In genomic region chr5:124284330-124284729, GRCm38 (mm10) we compare ENCODE assay signal across 9 mouse cellular contexts. TPM values are rescaled to one million over a fixed set of nuclear protein-coding genes. Genes with fewer than 3 reads are reported as not detected.
A peak's percentile ranks its signal among the peaks of the same experiment; 100 is the strongest.
DNase-seq lines count a peak whose midpoint lies in the region; ATAC-seq and TF ChIP-seq lines count a peak whose summit lies in the region.
"Had no signal": no experiment of that assay in that cellular context is flagged by ENCODE, and none has a peak within 500 bp of the region (broad histone marks: within the 10 kb centered on the region; RNA-seq: fewer than 3 reads in every experiment).

No protein-coding gene starts in this region.

- H3K36me3 ChIP-seq in hindbrain, postnatal 0 days (ENCODE audit: insufficient read depth, low read length): peaks cover 45% of the 10 kb centered on the region
- peaks cover 73% of the 10 kb centered on the region for H3K36me3 ChIP-seq in hindbrain, embryonic 12.5 days

- H3K4me1 ChIP-seq in hindbrain, postnatal 0 days (ENCODE audit: insufficient read depth, low read length): no peaks in the 10 kb centered on the region
- no peaks in the 10 kb centered on the region for H3K4me1 ChIP-seq in hindbrain, embryonic 12.5 days
- H3K4me1 ChIP-seq: limb, embryonic 12.5 days had no signal

- peak; percentile 50 for TF ChIP-seq CTCF in hindbrain, postnatal 0 days (IDR thresholded peaks at IDR 0.05; ENCODE audit: low read depth)

- WGBS in hindbrain, postnatal 0 days: 76% methylated on average over 3 of the region's 3 CpGs
- 76% methylated on average over 3 of the region's 3 CpGs for WGBS in hindbrain, embryonic 12.5 days

- no peak for ATAC-seq in CD4-positive, CD25-positive, alpha-beta regulatory T cell, adult 4 months
- no peak for ATAC-seq in hindbrain, postnatal 0 days
- no peak for ATAC-seq in hindbrain, embryonic 12.5 days (ENCODE audit: low FRiP score)

- H3K27ac ChIP-seq in hindbrain, postnatal 0 days: no peak overlapping the region
- no peak overlapping the region for H3K27ac ChIP-seq in hindbrain, embryonic 12.5 days
- H3K27ac ChIP-seq: limb, embryonic 12.5 days had no signal

- no peaks in the 10 kb centered on the region for H3K9me3 ChIP-seq in hindbrain, postnatal 0 days (ENCODE audit: low read length)
- no peaks in the 10 kb centered on the region for H3K9me3 ChIP-seq in hindbrain, embryonic 12.5 days (replicated peaks)

- H3K9ac ChIP-seq in hindbrain, postnatal 0 days (replicated peaks; ENCODE audit: low read length): no peak overlapping the region
- H3K9ac ChIP-seq in hindbrain, embryonic 12.5 days: no peak overlapping the region
- H3K9ac ChIP-seq: limb, embryonic 12.5 days had no signal

- no peaks in the 10 kb centered on the region for H3K27me3 ChIP-seq in hindbrain, postnatal 0 days (ENCODE audit: insufficient read depth, low read length)
- no peaks in the 10 kb centered on the region for H3K27me3 ChIP-seq in hindbrain, embryonic 12.5 days
- H3K27me3 ChIP-seq: limb, embryonic 12.5 days had no signal

- DNase-seq in CD4-positive, CD25-positive, alpha-beta regulatory T cell, adult 2 months (ENCODE audit: low read depth, low spot score): peak; percentile 42
- DNase-seq in hindbrain, postnatal 0 days (ENCODE audit: low spot score): peak; percentile 44
- peak; percentile 21 for DNase-seq in MN1 (ENCODE audit: low spot score)
- DNase-seq in lung, postnatal 14 days: peak; percentile 37
- no peak for DNase-seq in urinary bladder, postnatal 4 days (ENCODE audit: low spot score in 2 of 2)
- DNase-seq in adrenal gland, adult 2 months: no peak

- no peak overlapping the region for H3K4me2 ChIP-seq in hindbrain, postnatal 0 days (ENCODE audit: low read depth, low read length)
- H3K4me2 ChIP-seq in hindbrain, embryonic 12.5 days (replicated peaks): no peak overlapping the region
- H3K4me2 ChIP-seq: limb, embryonic 12.5 days had no signal

- H3K4me3 ChIP-seq in hindbrain, postnatal 0 days (ENCODE audit: low read length): no peak overlapping the region
- H3K4me3 ChIP-seq in hindbrain, embryonic 12.5 days: no peak overlapping the region
- H3K4me3 ChIP-seq: limb, embryonic 12.5 days had no signal

RNA-seq across cellular contexts. Expression of gene Pitpnm2, which starts 34.8 kb away (rescaled TPM):
- polyA plus RNA-seq in CD4-positive, CD25-positive, alpha-beta regulatory T cell, adult 4 months (2017; shearing (Covaris generic)): 10 to 100 TPM in 1 of 2 experiments, 1 to 10 TPM in 1; 9.3 to 11.5 TPM
- total RNA-seq in hindbrain, postnatal 0 days (2014; rRNA removed): 43.9 and 44.1 TPM in 2 replicates
- 7.6 TPM in 2 replicates for polyA plus RNA-seq in hindbrain, postnatal 0 days (2015; fragmentation: Nextera tagmentation; extraction: Ambion mirVana)
- polyA plus RNA-seq in hindbrain, embryonic 12.5 days (2016; fragmentation: Nextera tagmentation; extraction: Ambion mirVana): 6.9 and 7.0 TPM in 2 replicates
- total RNA-seq in adrenal gland, adult 2 months (2021): 10 to 100 TPM; 41.6 to 65.2 TPM
- polyA plus RNA-seq in adrenal gland, adult 2 months (2012; rRNA removed): 158 and 207 TPM in 2 replicates

RNA-seq across cellular contexts. Expression of gene Mphosph9, which starts 43.4 kb away (rescaled TPM):
- polyA plus RNA-seq in CD4-positive, CD25-positive, alpha-beta regulatory T cell, adult 4 months (2017; shearing (Covaris generic)): 10 to 100 TPM; 16.8 to 18.6 TPM
- 13.4 and 20.7 TPM in 2 replicates for total RNA-seq in hindbrain, postnatal 0 days (2014; rRNA removed)
- polyA plus RNA-seq in hindbrain, postnatal 0 days (2015; fragmentation: Nextera tagmentation; extraction: Ambion mirVana): 9.2 and 11.1 TPM in 2 replicates
- 17.5 and 18.6 TPM in 2 replicates for polyA plus RNA-seq in hindbrain, embryonic 12.5 days (2016; fragmentation: Nextera tagmentation; extraction: Ambion mirVana)
- 1 to 10 TPM; 7.7 to 8.8 TPM for total RNA-seq in adrenal gland, adult 2 months (2021)
- 1.6 and 2.1 TPM in 2 replicates for polyA plus RNA-seq in adrenal gland, adult 2 months (2012; rRNA removed)

RNA-seq across cellular contexts. Expression of gene 2810006K23Rik, which starts 43.6 kb away (rescaled TPM):
- 10 to 100 TPM; 12.0 to 16.5 TPM for polyA plus RNA-seq in CD4-positive, CD25-positive, alpha-beta regulatory T cell, adult 4 months (2017; shearing (Covaris generic))
- total RNA-seq in hindbrain, postnatal 0 days (2014; rRNA removed): 8.1 and 12.0 TPM in 2 replicates
- polyA plus RNA-seq in hindbrain, postnatal 0 days (2015; fragmentation: Nextera tagmentation; extraction: Ambion mirVana): 9.7 and 11.3 TPM in 2 replicates
- 16.6 and 20.0 TPM in 2 replicates for polyA plus RNA-seq in hindbrain, embryonic 12.5 days (2016; fragmentation: Nextera tagmentation; extraction: Ambion mirVana)
- total RNA-seq in adrenal gland, adult 2 months (2021): 10 to 100 TPM; 14.1 to 17.0 TPM
- 5.8 and 6.0 TPM in 2 replicates for polyA plus RNA-seq in adrenal gland, adult 2 months (2012; rRNA removed)

Comparison
In these comparisons a context has a peak if more than half of its experiments do, and no peak if none do; other contexts are left out.
1. DNase-seq: peak in CD4-positive, CD25-positive, alpha-beta regulatory T cell, adult 2 months (single experiment), hindbrain, postnatal 0 days (single experiment), MN1 (single experiment) and lung, postnatal 14 days (single experiment); none in urinary bladder, postnatal 4 days (0 of 2) and adrenal gland, adult 2 months (single experiment).
2. RNA of gene Pitpnm2, which starts 34.8 kb away (polyA plus RNA-seq): 158 to 207 TPM in adrenal gland, adult 2 months; 9.3 to 11.5 TPM in CD4-positive, CD25-positive, alpha-beta regulatory T cell, adult 4 months, 7.6 TPM in hindbrain, postnatal 0 days and 6.9 to 7.0 TPM in hindbrain, embryonic 12.5 days; every median in the first group is over 10 times any median in the second.